ENCODE assay signal across 17 mouse cellular contexts in genomic region chr11:65435699-65436161, GRCm38 (mm10).
A peak's percentile ranks its signal among the peaks of the same experiment; 100 is the strongest.
DNase-seq lines count a peak whose midpoint lies in the region; ATAC-seq lines count a peak whose summit lies in the region.
"Had no signal": no experiment of that assay in that cellular context is flagged by ENCODE, and none has a peak within 500 bp of the region (broad histone marks: within the 10 kb centered on the region; RNA-seq: fewer than 3 reads in every experiment).

No protein-coding gene starts in this region.

- H3K4me3 ChIP-seq in stomach, embryonic 14.5 days (ENCODE audit: low read depth, low read length): no peak overlapping the region
- H3K4me3 ChIP-seq: embryonic facial prominence, embryonic 13.5 days; heart, embryonic 15.5 days; hindbrain, embryonic 15.5 days; kidney, embryonic 15.5 days; midbrain, embryonic 13.5 days; neural tube, embryonic 12.5 days had no signal

- H3K36me3 ChIP-seq in stomach, embryonic 14.5 days (ENCODE audit: control insufficient read depth, insufficient read depth, low read length): no peaks in the 10 kb centered on the region
- H3K36me3 ChIP-seq: embryonic facial prominence, embryonic 13.5 days; heart, embryonic 15.5 days; hindbrain, embryonic 15.5 days; kidney, embryonic 15.5 days; midbrain, embryonic 13.5 days; neural tube, embryonic 12.5 days had no signal

- no peak overlapping the region for H3K9ac ChIP-seq in stomach, embryonic 14.5 days (replicated peaks; ENCODE audit: low read depth, low read length)
- H3K9ac ChIP-seq: embryonic facial prominence, embryonic 13.5 days; heart, embryonic 15.5 days; hindbrain, embryonic 15.5 days; kidney, embryonic 15.5 days; liver, embryonic 14.5 days; midbrain, embryonic 13.5 days; neural tube, embryonic 12.5 days had no signal

- no peak overlapping the region for H3K4me2 ChIP-seq in stomach, embryonic 14.5 days (replicated peaks; ENCODE audit: low read depth, low read length)
- H3K4me2 ChIP-seq: embryonic facial prominence, embryonic 13.5 days; heart, embryonic 15.5 days; hindbrain, embryonic 15.5 days; kidney, embryonic 15.5 days; midbrain, embryonic 13.5 days; neural tube, embryonic 12.5 days had no signal

- H3K27ac ChIP-seq in stomach, embryonic 14.5 days (ENCODE audit: low read length): peak overlapping the region; percentile 52; the same call in 1 of the 2 replicates
- H3K27ac ChIP-seq: embryonic facial prominence, embryonic 13.5 days; heart, embryonic 15.5 days; hindbrain, embryonic 15.5 days; kidney, embryonic 15.5 days; liver, embryonic 14.5 days; midbrain, embryonic 13.5 days; neural tube, embryonic 12.5 days had no signal

- ATAC-seq in stomach, embryonic 14.5 days (ENCODE audit: insufficient number of reproducible peaks, insufficient read depth, low FRiP score, low read depth): no peak
- ATAC-seq in erythroblast, adult 5-6 weeks (replicated peaks; ENCODE audit: low FRiP score, poor library complexity, severe bottlenecking): no peak
- ATAC-seq: midbrain, embryonic 13.5 days had no signal

- no peaks in the 10 kb centered on the region for H3K9me3 ChIP-seq in stomach, embryonic 14.5 days (ENCODE audit: control insufficient read depth, low read depth, low read length)
- H3K9me3 ChIP-seq: embryonic facial prominence, embryonic 13.5 days; heart, embryonic 15.5 days; hindbrain, embryonic 15.5 days; kidney, embryonic 15.5 days; midbrain, embryonic 13.5 days; neural tube, embryonic 12.5 days had no signal

- DNase-seq in left cerebral cortex, postnatal 4 days: peak; percentile 53
- DNase-seq in left cerebral cortex, adult 8-10 months (ENCODE audit: low spot score in 2 of 2): no peak
- DNase-seq in cerebellum, adult 18-20 months: peak; percentile 6 to 8
- DNase-seq in cerebellum, postnatal 10 days: peak; percentile 84 to 85
- no peak for DNase-seq in layer of hippocampus, adult 9-10 months (ENCODE audit: low spot score)
- DNase-seq: spleen, adult 18-20 months; thymus, adult 2 months had no signal

- 44% methylated on average over 4 of the region's 4 CpGs for WGBS in stomach, embryonic 14.5 days

- 0 out of 2 replicates have a peak, but pooled peaks cover 3% of the 10 kb centered on the region for H3K4me1 ChIP-seq in stomach, embryonic 14.5 days (ENCODE audit: control insufficient read depth, insufficient read depth, low read length)
- H3K4me1 ChIP-seq: embryonic facial prominence, embryonic 13.5 days; heart, embryonic 15.5 days; hindbrain, embryonic 15.5 days; kidney, embryonic 15.5 days; midbrain, embryonic 13.5 days; neural tube, embryonic 12.5 days had no signal

- intact Hi-C loops in left cerebral cortex, postnatal 4 days (cut with DNase I): no loop called here

- no peaks in the 10 kb centered on the region for H3K27me3 ChIP-seq in stomach, embryonic 14.5 days (ENCODE audit: control insufficient read depth, insufficient read depth, low read length)
- H3K27me3 ChIP-seq: CH12.LX; embryonic facial prominence, embryonic 13.5 days; heart, embryonic 15.5 days; hindbrain, embryonic 15.5 days; kidney, embryonic 15.5 days; midbrain, embryonic 13.5 days; neural tube, embryonic 12.5 days had no signal

Comparison
In these comparisons a context has a peak if more than half of its experiments do, and no peak if none do; other contexts are left out.
1. DNase-seq: peak in left cerebral cortex, postnatal 4 days (single experiment), cerebellum, adult 18-20 months (2 of 2) and cerebellum, postnatal 10 days (2 of 2); none in left cerebral cortex, adult 8-10 months (0 of 2) and layer of hippocampus, adult 9-10 months (single experiment).